Mouse (Mus musculus) kidney, postnatal 25 days (tissue): ENCODE results near the gene Prdx5.

Experiments used
- DNase-seq, 2 experiments: peaks; one replicate each; pipeline ENCODE4 v3.0.0; 2021; ENCODE audit warnings: mixed read lengths in 2 of 2

The Prdx5 gene

DNA sequence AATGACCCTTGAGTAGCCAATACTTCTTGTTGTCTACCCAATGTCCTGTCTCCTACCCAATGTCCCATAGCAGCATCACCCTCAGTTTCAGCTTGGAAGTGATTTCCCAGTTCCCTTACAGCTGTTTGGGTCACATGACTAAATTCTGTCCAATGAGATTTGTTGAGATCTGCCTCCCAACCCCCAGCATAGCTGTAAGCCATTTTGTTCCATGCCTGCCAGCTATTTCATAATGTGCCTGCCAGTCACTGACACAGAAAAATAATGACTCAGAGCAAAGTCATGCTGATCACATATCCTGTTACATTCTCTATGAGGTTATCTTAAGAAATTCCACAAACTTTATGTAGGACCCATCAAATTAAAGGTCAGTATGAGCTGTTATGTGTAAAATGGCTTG lies 33.1 kb downstream of the Prdx5 start:
- DNase-seq: no peak

DNA sequence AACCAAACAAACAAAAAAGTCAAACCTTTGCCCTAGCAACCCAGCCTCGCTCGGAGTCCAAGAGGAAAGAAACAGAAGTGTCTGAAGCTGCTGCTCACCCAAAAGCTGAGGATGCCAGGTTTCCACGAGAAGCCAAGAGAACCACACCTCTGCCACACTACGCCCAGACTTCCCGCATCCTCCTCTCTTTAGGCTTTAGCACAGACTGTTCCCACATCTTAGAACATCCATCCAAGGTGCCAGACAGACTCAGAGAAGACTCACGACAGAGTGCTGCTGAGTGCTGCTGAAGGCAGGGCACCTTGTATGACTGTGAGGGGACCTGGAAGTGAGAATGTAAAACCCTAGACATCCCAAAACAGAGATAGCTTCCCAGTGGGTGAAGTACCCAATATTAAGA lies 34.1 kb downstream of the Prdx5 start:
- DNase-seq: no peak

DNA sequence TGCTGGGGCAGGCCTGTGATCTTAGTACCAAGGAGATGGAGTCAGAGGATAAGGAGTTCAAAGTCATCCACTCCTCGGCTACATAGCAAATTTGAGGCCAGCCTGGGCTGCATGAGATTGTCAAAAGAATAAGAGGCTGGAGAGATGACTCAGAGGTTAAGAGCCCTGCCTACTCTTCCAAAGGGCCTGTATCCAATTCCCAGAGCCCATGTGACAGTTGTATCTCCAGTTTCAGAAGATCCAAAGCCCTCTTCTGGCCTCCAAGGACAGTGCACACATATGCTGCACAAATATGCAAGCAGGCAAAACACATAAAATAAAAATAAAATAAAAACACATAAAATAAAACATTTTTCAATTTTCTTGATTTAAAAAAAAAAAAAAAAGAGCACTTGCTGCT lies 35.6 kb downstream of the Prdx5 start:
- DNase-seq: no peak

DNA sequence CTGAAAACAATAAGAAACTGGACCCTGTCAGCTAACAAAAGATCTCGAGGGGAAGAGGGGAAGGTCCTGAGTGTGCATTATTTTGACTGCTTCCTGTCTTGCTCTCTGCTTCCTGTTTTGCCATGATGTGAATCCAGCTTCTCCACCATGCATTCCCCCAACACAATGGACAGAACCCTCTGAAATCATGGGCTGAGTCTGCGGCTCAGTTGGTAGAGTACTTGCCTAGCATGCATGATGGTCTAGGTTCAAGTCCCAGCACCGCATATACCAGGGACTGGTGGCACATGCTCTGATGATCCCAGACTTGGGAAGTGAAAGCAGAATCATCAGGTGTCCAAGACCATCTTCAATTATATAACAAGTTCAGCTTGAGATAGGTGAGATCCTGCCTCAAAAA lies 37.2 kb downstream of the Prdx5 start:
- DNase-seq: no peak

DNA sequence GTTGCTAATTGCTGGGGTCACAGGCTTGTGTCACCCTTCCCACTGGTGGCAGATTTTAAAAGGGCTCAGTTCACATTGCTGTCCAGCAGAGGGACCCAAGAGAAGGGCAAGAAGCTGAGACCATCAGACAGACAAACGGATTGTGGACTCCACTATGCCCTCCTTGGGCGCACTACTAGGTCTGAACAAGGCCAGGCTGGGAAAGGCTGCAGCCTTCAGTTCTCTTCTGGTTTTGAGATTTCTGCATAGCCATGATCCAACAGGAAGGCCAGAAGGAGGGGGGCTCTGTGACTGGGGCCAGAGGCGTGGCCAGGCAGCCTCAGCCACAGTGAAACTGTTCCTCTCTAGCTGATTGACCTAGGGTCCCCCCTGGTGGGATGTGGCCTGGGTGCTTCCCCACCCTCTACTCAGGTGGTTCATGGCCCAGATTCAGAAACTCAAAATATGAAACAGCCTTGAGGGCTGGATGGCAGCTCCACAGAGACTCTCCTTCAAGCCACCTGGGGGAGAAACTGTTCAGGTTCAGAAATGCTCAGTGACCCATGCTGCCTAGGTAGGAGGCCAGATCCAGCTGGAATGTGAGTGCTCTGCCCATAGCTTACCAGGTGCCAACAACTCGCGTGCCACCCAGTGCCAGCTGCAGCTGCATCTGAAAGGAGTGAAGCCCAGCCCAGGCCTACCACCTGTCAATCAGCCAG lies 38.2 kb downstream of the Prdx5 start:
- peak; percentile 86 to 96 for DNase-seq

DNA sequence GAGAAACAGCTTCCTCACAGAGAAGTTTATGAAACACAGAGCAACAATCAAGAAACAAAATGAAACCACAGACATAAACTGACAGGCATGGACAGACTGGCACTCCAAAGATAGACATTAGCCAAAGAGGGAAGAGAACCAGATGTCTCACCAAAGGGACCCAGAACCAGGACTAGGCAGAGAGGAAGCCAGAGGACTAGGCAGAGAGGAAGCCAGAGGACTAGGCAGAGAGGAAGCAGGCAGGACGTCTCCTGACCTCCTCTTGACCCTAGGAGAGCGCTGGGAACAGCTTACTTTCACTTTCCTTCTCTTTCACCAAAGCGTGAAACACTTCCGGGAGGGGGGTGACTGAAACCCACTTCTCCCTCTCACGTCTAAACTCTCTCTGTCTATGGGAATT lies 40.6 kb downstream of the Prdx5 start:
- DNase-seq: peak; percentile 69 to 86

DNA sequence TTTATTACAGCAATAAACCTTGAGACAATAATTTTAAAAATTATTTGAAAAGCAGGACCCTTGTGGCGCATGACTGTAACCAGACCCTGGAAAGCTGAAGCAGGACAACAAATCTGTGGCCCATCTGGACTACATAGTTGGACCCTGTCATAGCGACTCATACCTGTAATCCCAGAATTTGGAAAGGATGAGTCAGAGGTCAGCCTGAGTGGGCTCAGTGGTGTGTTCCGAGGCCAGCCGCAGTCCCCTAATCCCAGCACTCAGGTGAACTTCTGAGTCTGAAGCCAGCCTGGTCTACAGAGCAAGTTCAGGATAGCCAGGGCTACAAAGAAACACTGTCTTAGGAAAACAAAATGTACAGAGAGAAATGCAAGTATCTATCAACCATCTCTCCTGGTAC lies 48.5 kb downstream of the Prdx5 start:
- no peak for DNase-seq

DNA sequence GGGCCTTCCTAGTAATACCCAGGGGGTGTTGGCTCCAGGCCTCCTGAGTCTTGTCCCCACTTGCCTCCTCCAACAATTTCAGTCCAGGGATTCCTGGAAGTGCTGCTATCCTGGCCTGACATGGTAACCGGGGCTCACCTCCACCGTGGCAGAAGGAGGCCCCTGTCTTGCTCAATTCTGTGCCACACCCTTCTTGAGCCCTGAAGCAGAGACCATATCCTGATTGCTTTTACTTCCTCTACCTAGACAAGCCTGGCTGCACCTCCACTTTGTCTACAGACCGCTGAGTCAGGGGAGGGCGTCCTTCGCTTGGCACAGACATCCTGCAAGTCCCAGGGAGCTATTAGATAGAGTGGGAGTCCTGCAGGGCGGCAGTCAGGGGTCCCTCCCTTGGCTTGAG lies 49.2 kb downstream of the Prdx5 start:
- no peak for DNase-seq

DNA sequence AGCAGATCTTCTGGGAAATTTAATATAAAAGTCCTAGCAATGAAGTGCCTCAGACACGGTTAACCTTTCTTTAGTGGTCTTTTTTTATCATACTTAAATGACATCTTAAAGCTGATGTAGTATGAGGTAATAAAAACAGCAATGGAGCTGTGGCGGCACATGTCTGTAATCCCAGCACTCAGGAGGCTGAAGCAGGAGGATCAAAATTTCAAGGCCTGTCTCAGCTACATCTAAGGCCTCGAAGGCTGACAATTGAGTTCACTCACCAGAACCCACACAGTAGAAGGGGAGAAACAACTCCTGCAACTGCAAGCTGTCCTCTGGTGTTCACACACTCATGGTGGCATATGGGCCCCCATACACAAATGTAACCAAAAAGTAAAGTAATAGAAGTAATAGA lies 49.9 kb downstream of the Prdx5 start:
- DNase-seq: no peak

DNA sequence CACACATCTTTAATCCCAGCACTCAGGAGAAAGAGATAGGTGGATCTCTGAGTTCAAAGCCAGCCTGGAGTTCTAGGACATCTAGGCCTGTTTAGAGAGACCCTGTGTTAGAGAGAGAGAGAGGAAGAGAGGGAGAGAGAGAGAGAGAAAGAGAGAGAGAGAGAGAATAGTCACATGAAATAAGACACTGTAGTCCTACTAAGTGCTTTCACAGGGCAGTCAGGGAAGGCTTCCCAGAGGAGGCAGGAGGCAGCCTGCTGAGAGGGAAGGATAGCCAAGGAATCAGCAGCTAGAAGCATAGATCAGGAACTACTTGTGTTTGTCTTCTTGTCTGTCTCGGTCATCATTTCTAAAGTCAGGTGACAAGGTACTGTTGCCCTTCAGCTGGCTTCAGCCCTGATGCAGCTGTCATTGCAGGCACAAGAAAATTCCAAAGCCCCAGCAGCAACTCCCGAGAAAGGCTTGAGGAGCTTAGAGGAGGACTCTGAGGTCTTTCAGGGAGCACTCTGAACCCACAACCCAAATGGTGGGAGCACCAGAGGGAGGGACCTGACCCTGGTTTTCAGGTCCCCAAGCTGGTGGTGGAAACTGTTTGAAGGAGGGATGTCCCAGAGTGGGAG lies 50.8 kb downstream of the Prdx5 start:
- DNase-seq: no peak

DNA sequence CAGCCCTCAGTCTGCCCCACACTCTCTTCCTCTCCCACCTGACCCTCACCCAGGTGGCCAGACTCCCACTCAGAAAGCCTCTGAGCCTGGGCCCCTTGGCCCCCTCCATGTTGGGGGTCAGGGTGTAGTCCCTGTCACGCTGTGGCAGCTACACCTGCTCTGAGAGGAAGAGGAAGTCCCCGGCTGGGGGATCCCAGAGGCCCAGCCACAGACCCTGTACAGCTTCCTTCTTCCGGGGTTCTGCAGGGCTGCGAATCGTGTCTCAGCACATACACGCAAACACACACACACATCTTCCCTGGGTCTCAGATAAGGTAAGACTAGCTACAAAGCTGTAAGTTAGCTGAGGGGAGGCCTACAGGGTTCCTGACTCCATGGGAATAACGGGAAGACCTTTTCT lies 51.9 kb downstream of the Prdx5 start, which contains the start of gene Ccdc88b:
Ccdc88b (minus strand) TSS at position 181 of the 400 bp plus-strand sequence.
- DNase-seq: peak in 1 of 2 experiments; percentile 38

DNA sequence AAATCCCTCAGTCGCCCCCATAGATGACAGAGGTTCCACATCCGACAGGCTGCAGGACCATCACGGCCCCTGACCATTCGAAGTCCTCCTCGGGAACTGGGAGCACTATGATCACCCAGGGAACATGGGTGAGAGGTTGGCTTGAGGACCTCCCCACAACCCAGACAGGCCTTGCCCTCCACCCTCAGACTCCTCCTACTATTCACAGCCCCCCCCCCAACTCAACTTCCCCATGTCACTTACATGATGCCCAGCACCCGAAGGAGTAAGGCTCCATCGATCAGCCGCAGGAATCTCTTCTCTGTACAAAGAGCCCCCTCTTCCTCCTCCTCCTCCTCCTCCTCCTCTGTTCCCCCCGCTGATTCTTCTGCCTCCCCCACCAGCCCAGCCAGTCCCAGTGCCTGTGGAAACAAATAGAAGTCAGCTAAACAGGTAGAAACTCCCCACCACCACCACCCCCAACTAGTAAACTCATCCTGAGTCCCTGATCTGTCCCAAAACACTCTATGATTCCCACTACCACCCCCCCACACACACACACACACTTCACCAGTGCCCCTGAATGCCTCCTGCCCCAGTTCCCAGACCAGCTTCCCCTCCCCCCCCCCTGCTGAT lies 52.4 kb downstream of the Prdx5 start:
- DNase-seq: peak in 1 of 2 experiments; percentile 24

DNA sequence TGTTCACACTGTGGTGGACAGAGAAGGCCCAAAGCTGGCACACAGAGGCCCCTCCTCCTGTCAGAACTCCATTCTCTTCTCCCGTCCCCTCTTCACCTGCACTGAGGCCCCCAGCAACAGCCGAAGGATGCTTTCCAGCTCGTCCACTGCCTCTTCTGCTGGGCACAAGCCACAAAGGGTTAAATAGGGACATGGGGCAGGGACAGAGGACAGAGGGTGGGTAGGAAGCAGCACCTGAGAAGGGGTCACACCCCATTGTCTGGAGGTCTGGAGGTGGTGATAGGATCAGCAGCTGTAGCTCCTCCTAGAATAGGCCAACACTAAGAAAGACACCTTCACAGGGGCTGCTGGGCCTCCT lies 52.9 kb downstream of the Prdx5 start:
- DNase-seq: no peak
